Mouse (Mus musculus) heart, embryonic 16.5 days (tissue): ENCODE results near the gene C130074G19Rik. TPM values are rescaled to one million over a fixed set of nuclear protein-coding genes. Genes with fewer than 3 reads are reported as not detected.

Experiments
- ATAC-seq: fragments of 200-750 bp; cut with Nextera tagmentation; replicated peaks from 2 replicates; pipeline ENCODE4 v1.8.0; 2017; ENCODE audit warnings: moderate number of reproducible peaks; ENCODE audit not compliant: insufficient read depth, low FRiP score; ENCODE audit errors: extremely low read depth
- H3K27ac ChIP-seq: fragments of 300-500 bp; sonication (generic); 2 replicates; pipeline ENCODE4 v1.5.1; 2014; ENCODE audit warnings: mild to moderate bottlenecking, low read length, control low read depth, moderate library complexity
- H3K27me3 ChIP-seq: fragments of 300-500 bp; sonication (generic); 2 replicates; pipeline ENCODE4 v1.6.1; 2014; ENCODE audit warnings: low read length, mixed read lengths; ENCODE audit not compliant: control insufficient read depth, insufficient read depth
- H3K36me3 ChIP-seq: fragments of 300-500 bp; sonication (generic); 2 replicates; pipeline ENCODE4 v1.6.1; 2014; ENCODE audit not compliant: control insufficient read depth, insufficient read depth
- H3K4me1 ChIP-seq: fragments of 300-500 bp; sonication (generic); 2 replicates; pipeline ENCODE4 v1.6.1; 2014; ENCODE audit warnings: low read length, mixed read lengths; ENCODE audit not compliant: control insufficient read depth, insufficient read depth
- H3K4me2 ChIP-seq: fragments of 300-500 bp; sonication (generic); 2 replicates; pipeline ENCODE4 v1.6.1; 2014; ENCODE audit warnings: low read depth, mild to moderate bottlenecking, control low read depth, low read length
- H3K4me3 ChIP-seq: fragments of 300-500 bp; sonication (generic); 2 replicates; pipeline ENCODE4 v1.5.1; 2014; ENCODE audit warnings: mild to moderate bottlenecking, control low read depth, low read length
- H3K9ac ChIP-seq: fragments of 300-500 bp; sonication (generic); 2 replicates; pipeline ENCODE4 v1.6.1; 2014; ENCODE audit warnings: low read length, control low read depth
- H3K9me3 ChIP-seq: fragments of 300-500 bp; sonication (generic); replicated peaks from 2 replicates; pipeline ENCODE4 v1.6.1; 2016; ENCODE audit warnings: low read length; ENCODE audit not compliant: control insufficient read depth
- WGBS: fragments of 180-500 bp; shearing (Covaris S2); extraction: QIAGEN DNeasy Blood & Tissue Kit; methylation state at CpG from one replicate; pipeline ENCODE4 v1.1.7; 2014; 5-methylcytosine and 5-hydroxymethylcytosine counted together
- polyA plus RNA-seq: library from polyadenylated mRNA; unstranded; fragments of >200 nt; fragmentation: Nextera tagmentation; extraction: Ambion mirVana; gene quantifications from 2 replicates; pipeline ENCODE4 v1.2.1, GENCODE M21; 2015

The C130074G19Rik gene
- polyA plus RNA-seq, 1 experiment from 2014 or later: 1.1 TPM

GRCm38 (mm10) chr1:184911861-184912260 is 28.8 kb upstream of the C130074G19Rik start:
- H3K36me3 ChIP-seq: peaks cover 6% of the 10 kb centered on the region; the same call in 1 of the 2 replicates
- no peak overlapping the region for H3K4me2 ChIP-seq
- 56% methylated on average over 6 of the region's 6 CpGs for WGBS
- no peak overlapping the region for H3K27ac ChIP-seq
- no peak overlapping the region for H3K9ac ChIP-seq
- H3K4me3 ChIP-seq: no peak overlapping the region
- no peak for ATAC-seq
- H3K4me1 ChIP-seq: no peaks in the 10 kb centered on the region
- no peaks in the 10 kb centered on the region for H3K27me3 ChIP-seq
- H3K9me3 ChIP-seq: no peaks in the 10 kb centered on the region

GRCm38 (mm10) chr1:184908558-184908957 is 25.5 kb upstream of the C130074G19Rik start:
- Histone ChIP-seq H3K36me3 (peaks cover 5% of the 10 kb centered on the region; the same call in 1 of the 2 replicates), H3K9me3 (no peaks in the 10 kb centered on the region), H3K27ac (no peak overlapping the region), H3K4me3 (no peak overlapping the region), H3K4me2 (no peak overlapping the region), H3K27me3 (no peaks in the 10 kb centered on the region), H3K9ac (no peak overlapping the region), H3K4me1 (no peaks in the 10 kb centered on the region)
- WGBS: 57% methylated on average over 9 of the region's 9 CpGs
- ATAC-seq: no peak

- Histone ChIP-seq H3K4me1 (no peaks in the 10 kb centered on the region), H3K9me3 (no peaks in the 10 kb centered on the region), H3K27ac (no peak overlapping the region), H3K27me3 (no peaks in the 10 kb centered on the region), H3K36me3 (peaks cover 2% of the 10 kb centered on the region; the same call in 1 of the 2 replicates), H3K4me2 (no peak overlapping the region), H3K4me3 (no peak overlapping the region), H3K9ac (no peak overlapping the region)
- ATAC-seq: no peak
- 86% methylated on average over 12 of the region's 12 CpGs for WGBS
Measured at GRCm38 (mm10) chr1:184905904-184906745, 23.1 kb upstream of the C130074G19Rik start.

- H3K9me3 ChIP-seq: no peaks in the 10 kb centered on the region
- H3K27me3 ChIP-seq: no peaks in the 10 kb centered on the region
- H3K9ac ChIP-seq: no peak overlapping the region
- WGBS: 79% methylated on average over 19 of the region's 19 CpGs
- no peaks in the 10 kb centered on the region for H3K4me1 ChIP-seq
- no peak overlapping the region for H3K4me3 ChIP-seq
- no peak for ATAC-seq
- no peak overlapping the region for H3K4me2 ChIP-seq
- H3K36me3 ChIP-seq: peaks cover 2% of the 10 kb centered on the region
- no peak overlapping the region for H3K27ac ChIP-seq
Measured at GRCm38 (mm10) chr1:184905371-184905770, 22.4 kb upstream of the C130074G19Rik start.

GRCm38 (mm10) chr1:184903697-184904096 is 20.7 kb upstream of the C130074G19Rik start:
- no peaks in the 10 kb centered on the region for H3K4me1 ChIP-seq
- H3K36me3 ChIP-seq: peaks cover 2% of the 10 kb centered on the region
- no peaks in the 10 kb centered on the region for H3K27me3 ChIP-seq
- H3K4me3 ChIP-seq: no peak overlapping the region
- H3K9ac ChIP-seq: no peak overlapping the region
- no peak overlapping the region for H3K27ac ChIP-seq
- H3K4me2 ChIP-seq: no peak overlapping the region
- no peak for ATAC-seq
- WGBS: 78% methylated on average over 7 of the region's 7 CpGs
- H3K9me3 ChIP-seq: no peaks in the 10 kb centered on the region

- WGBS: 78% methylated on average over 7 of the region's 7 CpGs
- Histone ChIP-seq H3K27me3 (no peaks in the 10 kb centered on the region), H3K9ac (no peak overlapping the region), H3K9me3 (no peaks in the 10 kb centered on the region), H3K4me1 (no peaks in the 10 kb centered on the region), H3K36me3 (peaks cover 5% of the 10 kb centered on the region), H3K27ac (no peak overlapping the region), H3K4me3 (no peak overlapping the region), H3K4me2 (no peak overlapping the region)
- no peak for ATAC-seq
Measured at GRCm38 (mm10) chr1:184902886-184903285, 19.9 kb upstream of the C130074G19Rik start.

- H3K9ac ChIP-seq: no peak overlapping the region
- peaks cover 4% of the 10 kb centered on the region for H3K36me3 ChIP-seq
- no peak overlapping the region for H3K4me2 ChIP-seq
- H3K4me1 ChIP-seq: no peaks in the 10 kb centered on the region
- H3K27me3 ChIP-seq: no peaks in the 10 kb centered on the region
- 61% methylated on average over 16 of the region's 16 CpGs for WGBS
- H3K4me3 ChIP-seq: no peak overlapping the region
- ATAC-seq: no peak
- H3K27ac ChIP-seq: no peak overlapping the region
- no peaks in the 10 kb centered on the region for H3K9me3 ChIP-seq
Measured at GRCm38 (mm10) chr1:184897350-184897749, 14.3 kb upstream of the C130074G19Rik start.

GRCm38 (mm10) chr1:184891998-184892397 is 9.0 kb upstream of the C130074G19Rik start:
- WGBS: 74% methylated on average over 3 of the region's 3 CpGs
- no peaks in the 10 kb centered on the region for H3K9me3 ChIP-seq
- H3K4me1 ChIP-seq: no peaks in the 10 kb centered on the region
- no peaks in the 10 kb centered on the region for H3K36me3 ChIP-seq
- ATAC-seq: no peak
- H3K27ac ChIP-seq: no peak overlapping the region
- no peak overlapping the region for H3K4me2 ChIP-seq
- H3K9ac ChIP-seq: no peak overlapping the region
- no peak overlapping the region for H3K4me3 ChIP-seq
- H3K27me3 ChIP-seq: no peaks in the 10 kb centered on the region

- WGBS: 77% methylated on average over 6 of the region's 6 CpGs
- Histone ChIP-seq H3K36me3 (no peaks in the 10 kb centered on the region), H3K4me1 (no peaks in the 10 kb centered on the region), H3K27me3 (peaks cover 2% of the 10 kb centered on the region; the same call in 1 of the 2 replicates), H3K27ac (no peak overlapping the region), H3K9me3 (no peaks in the 10 kb centered on the region), H3K4me2 (no peak overlapping the region), H3K9ac (no peak overlapping the region), H3K4me3 (no peak overlapping the region)
- no peak for ATAC-seq
Measured at GRCm38 (mm10) chr1:184889454-184889853, 6.4 kb upstream of the C130074G19Rik start.
